Mouse (Mus musculus): ENCODE measurements at regions not wholly inside any gene's neighbourhood (a gene's known extent, or its start where the extent isn't known, plus 50 kb on each side); places are given as distances from the start of the nearest gene placed in this dataset.

DNA sequence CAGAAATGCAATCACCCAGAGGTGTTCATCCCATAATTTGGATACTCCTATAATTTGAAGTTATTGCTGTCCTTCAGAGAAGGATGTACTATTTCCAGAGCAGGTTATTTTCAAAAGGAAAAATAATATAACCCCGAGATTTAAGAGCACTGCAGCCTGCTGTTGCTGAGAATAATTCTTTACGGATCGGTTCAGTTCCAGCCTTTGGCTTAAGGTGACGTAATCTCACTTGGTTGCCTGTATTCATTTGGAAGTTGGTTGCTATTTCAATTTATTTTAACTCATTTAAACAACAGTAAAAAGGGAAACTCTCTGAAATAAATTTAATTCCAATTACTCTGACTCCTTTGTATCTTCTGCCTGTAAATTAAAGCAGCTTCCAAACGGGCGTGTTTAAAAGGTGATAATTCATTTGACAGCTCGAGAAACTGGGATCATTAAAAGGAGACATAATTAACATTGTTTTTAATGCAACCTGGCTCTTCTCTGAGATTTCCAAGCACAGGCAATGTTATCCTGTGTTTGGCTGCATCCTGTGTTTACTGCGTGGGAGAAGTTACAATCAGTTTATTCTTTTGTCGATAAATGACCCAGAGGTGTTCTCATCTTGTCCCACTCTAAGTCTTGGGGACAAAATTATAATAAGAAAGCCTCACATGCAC is 568.5 kb downstream of the Gm16223 start:
- no peak for DNase-seq (ENCODE audit: low spot score)

DNA sequence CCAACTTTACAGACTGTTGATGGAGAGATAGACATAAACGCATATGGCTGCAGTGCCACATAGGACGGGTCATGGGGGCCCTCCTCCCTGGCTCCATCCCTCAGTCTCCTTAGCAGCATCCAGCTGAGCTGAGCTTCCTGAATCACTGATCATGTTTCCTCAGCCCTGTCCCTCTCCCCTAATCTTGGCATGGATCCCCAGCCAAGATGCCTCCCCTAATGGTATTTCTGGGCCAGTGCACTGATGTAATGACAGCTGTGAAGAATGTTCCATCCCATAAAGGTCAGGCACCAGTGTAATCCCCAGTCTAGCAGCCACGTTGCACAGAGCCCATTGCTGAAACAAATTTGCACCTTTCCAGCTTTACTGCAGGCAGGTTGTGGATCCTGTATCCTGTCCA is 576.5 kb upstream of the Cpeb2 start:
- DNase-seq (ENCODE audit: low spot score) = no peak

DNA sequence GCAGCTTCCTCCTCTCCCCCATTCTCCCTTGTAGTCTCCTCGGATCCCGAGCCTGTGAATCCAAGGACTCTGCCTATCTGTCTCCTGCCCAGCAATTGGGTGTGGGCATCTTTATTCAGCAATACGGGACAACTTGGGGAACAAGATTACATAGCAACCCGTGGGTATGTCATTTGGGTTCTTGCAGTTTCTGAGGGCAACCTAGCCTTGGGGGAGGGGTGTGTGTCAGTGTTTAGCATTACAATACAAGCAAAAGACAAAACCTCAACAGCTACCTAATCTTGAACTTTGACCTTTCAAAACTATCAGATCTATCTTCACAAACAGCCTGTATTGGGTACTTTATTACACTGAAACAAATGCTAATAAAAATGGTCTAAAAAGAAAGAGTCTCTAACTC is 573.0 kb upstream of the Cpeb2 start:
- DNase-seq (ENCODE audit: low spot score) = no peak

DNA sequence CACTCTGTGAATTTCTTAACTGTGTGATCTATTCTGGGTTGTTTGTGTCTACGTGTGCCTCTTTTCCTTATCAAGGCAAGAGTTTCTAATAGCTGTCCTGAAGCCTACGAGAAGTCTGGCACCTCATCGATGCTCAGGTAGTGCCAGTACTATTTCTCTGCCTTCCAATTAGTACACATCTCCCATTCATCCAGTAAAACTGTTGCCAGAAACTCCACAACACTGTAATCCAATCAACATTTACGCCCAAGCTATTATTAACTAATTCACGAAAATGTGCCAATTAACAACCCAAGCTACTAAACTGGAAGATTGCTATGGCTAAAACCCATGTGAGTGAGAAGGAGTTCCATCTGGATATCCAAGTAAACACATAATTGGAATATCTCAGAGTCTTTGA is 553.4 kb upstream of the Cpeb2 start:
- no peak for DNase-seq (ENCODE audit: low spot score)

DNA sequence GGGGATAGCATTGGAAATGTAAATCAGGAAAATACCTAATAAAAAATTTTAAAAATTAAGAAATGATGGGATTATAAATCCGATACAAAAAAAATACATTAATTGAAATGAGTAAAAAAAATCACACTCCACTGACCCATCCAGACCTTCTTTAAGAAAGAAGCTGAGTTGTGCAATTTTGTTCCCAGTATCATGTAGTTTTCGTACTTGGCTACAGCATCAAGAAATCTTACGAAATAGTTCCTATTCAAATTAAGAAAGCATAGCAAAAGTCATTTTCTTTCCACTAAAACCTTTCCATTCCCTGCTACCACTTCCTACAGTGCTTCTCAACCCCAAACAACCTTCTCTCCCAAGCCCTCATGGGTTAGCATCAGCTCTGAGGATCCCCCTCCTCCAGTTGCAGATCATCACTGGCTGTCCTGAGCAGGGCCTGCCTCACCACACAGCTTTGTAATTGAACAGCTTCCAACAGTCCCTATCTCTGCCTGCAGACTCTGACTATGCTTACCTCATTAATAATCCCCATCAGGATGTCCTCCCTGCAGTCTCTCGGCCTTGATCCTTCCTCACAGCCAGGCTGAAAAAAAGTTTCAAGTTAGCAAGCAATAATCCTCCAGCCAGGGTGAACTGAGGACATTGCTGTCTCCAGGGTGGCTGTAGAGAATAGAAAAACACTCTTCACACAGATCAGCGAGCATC is 547.5 kb upstream of the Cpeb2 start:
- DNase-seq (ENCODE audit: low spot score) = no peak

DNA sequence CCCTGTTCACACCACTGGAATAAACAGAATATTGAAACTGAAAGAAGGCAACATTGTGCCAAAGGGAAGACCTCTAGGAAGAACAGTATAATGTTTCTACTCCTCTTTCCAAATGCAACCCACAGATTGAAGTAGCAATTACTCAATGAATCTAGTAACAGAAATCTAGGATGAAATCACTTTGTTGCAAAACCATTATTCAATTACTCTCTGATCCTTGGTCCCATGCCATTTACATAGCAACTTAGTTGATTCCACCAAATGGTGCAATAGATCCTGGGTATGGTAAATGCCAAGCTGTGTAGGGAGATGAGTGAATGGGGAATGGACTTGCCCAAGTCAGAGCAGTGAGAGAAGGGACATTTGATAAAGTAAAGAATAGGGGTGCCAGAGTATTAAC is 545.8 kb upstream of the Cpeb2 start:
- no peak for DNase-seq (ENCODE audit: low spot score)

Measured in MN1 (cell line).